Mouse (Mus musculus): ENCODE measurements around the gene Cdc40. TPM values are rescaled to one million over a fixed set of nuclear protein-coding genes. Genes with fewer than 3 reads are reported as not detected.

Cdc40 gene
- polyA plus RNA-seq, 1 experiment: 20.6 TPM

GRCm38 (mm10) chr10:40883644-40884278 lies 650 bp upstream of the Cdc40 start:
- Histone ChIP-seq H3K4me3 (replicated peaks; ENCODE audit: insufficient read depth, low read depth, low read length) (peak overlapping the region; percentile 77), H3K27me3 (ENCODE audit: control insufficient read depth, insufficient read depth, low read length) (no peaks in the 10 kb centered on the region), H3K27ac (ENCODE audit: insufficient read depth, low read length) (peak overlapping the region; percentile 98), H3K4me1 (ENCODE audit: control insufficient read depth, insufficient read depth, low read length) (peaks cover 6% of the 10 kb centered on the region; the same call in 1 of the 2 replicates)
- no peak for DNase-seq
- TF ChIP-seq CTCF (IDR thresholded peaks at IDR 0.05; ENCODE audit: borderline replicate concordance, insufficient read depth, low read depth, low read length) (no peak), POLR2A (IDR thresholded peaks at IDR 0.05; ENCODE audit: borderline replicate concordance, insufficient read depth, low read length) (peak; percentile 64)
- WGBS: under 1% methylated on average over 85 of the region's 87 CpGs

GRCm38 (mm10) chr10:40882333-40882732 lies 778 bp downstream of the Cdc40 start:
- Histone ChIP-seq H3K27me3 (ENCODE audit: control insufficient read depth, insufficient read depth, low read length) (no peaks in the 10 kb centered on the region), H3K4me3 (replicated peaks; ENCODE audit: insufficient read depth, low read depth, low read length) (peak overlapping the region; percentile 79), H3K27ac (ENCODE audit: insufficient read depth, low read length) (peak overlapping the region; percentile 27), H3K4me1 (ENCODE audit: control insufficient read depth, insufficient read depth, low read length) (peaks cover 6% of the 10 kb centered on the region; the same call in 1 of the 2 replicates)
- 12% methylated on average over 9 of the region's 9 CpGs for WGBS
- TF ChIP-seq CTCF (IDR thresholded peaks at IDR 0.05; ENCODE audit: borderline replicate concordance, insufficient read depth, low read depth, low read length) (no peak), POLR2A (IDR thresholded peaks at IDR 0.05; ENCODE audit: borderline replicate concordance, insufficient read depth, low read length) (no peak)
- DNase-seq: no peak

GRCm38 (mm10) chr10:40881236-40881635 lies 1.9 kb downstream of the Cdc40 start:
- no peak for DNase-seq
- peaks cover 6% of the 10 kb centered on the region; the same call in 1 of the 2 replicates for H3K4me1 ChIP-seq (ENCODE audit: control insufficient read depth, insufficient read depth, low read length)
- H3K27me3 ChIP-seq (ENCODE audit: control insufficient read depth, insufficient read depth, low read length): no peaks in the 10 kb centered on the region
- H3K27ac ChIP-seq (ENCODE audit: insufficient read depth, low read length): no peak overlapping the region
- H3K4me3 ChIP-seq (replicated peaks; ENCODE audit: insufficient read depth, low read depth, low read length): peak overlapping the region; percentile 5
- TF ChIP-seq CTCF (IDR thresholded peaks at IDR 0.05; ENCODE audit: borderline replicate concordance, insufficient read depth, low read depth, low read length) (no peak), POLR2A (IDR thresholded peaks at IDR 0.05; ENCODE audit: borderline replicate concordance, insufficient read depth, low read length) (no peak)
- WGBS: 47% methylated on average over 3 of the region's 3 CpGs

- H3K4me3 ChIP-seq (replicated peaks; ENCODE audit: insufficient read depth, low read depth, low read length): no peak overlapping the region
- WGBS: 86% methylated on average over 9 of the region's 9 CpGs
- no peak for DNase-seq
- H3K27ac ChIP-seq (ENCODE audit: insufficient read depth, low read length): no peak overlapping the region
- H3K4me1 ChIP-seq (ENCODE audit: control insufficient read depth, insufficient read depth, low read length): peaks cover 6% of the 10 kb centered on the region
- H3K27me3 ChIP-seq (ENCODE audit: control insufficient read depth, insufficient read depth, low read length): no peaks in the 10 kb centered on the region
- TF ChIP-seq POLR2A (IDR thresholded peaks at IDR 0.05; ENCODE audit: borderline replicate concordance, insufficient read depth, low read length) (no peak), CTCF (IDR thresholded peaks at IDR 0.05; ENCODE audit: borderline replicate concordance, insufficient read depth, low read depth, low read length) (no peak)
These were observed 3.1 kb downstream of the Cdc40 start for GRCm38 (mm10) chr10:40879969-40880368.

GRCm38 (mm10) chr10:40878246-40878645 lies 4.9 kb downstream of the Cdc40 start:
- TF ChIP-seq CTCF (IDR thresholded peaks at IDR 0.05; ENCODE audit: borderline replicate concordance, insufficient read depth, low read depth, low read length): no peak
- TF ChIP-seq POLR2A (IDR thresholded peaks at IDR 0.05; ENCODE audit: borderline replicate concordance, insufficient read depth, low read length): no peak
- 92% methylated on average over 3 of the region's 3 CpGs for WGBS
- no peaks in the 10 kb centered on the region for H3K27me3 ChIP-seq (ENCODE audit: control insufficient read depth, insufficient read depth, low read length)
- H3K4me3 ChIP-seq (replicated peaks; ENCODE audit: insufficient read depth, low read depth, low read length): no peak overlapping the region
- no peak for DNase-seq
- no peak overlapping the region for H3K27ac ChIP-seq (ENCODE audit: insufficient read depth, low read length)
- H3K4me1 ChIP-seq (ENCODE audit: control insufficient read depth, insufficient read depth, low read length): peaks cover 12% of the 10 kb centered on the region

- Histone ChIP-seq H3K4me3 (replicated peaks; ENCODE audit: insufficient read depth, low read depth, low read length) (no peak overlapping the region), H3K27ac (ENCODE audit: insufficient read depth, low read length) (peak overlapping the region; percentile 97), H3K27me3 (ENCODE audit: control insufficient read depth, insufficient read depth, low read length) (no peaks in the 10 kb centered on the region), H3K4me1 (ENCODE audit: control insufficient read depth, insufficient read depth, low read length) (peaks cover 20% of the 10 kb centered on the region)
- 9% methylated on average over 2 of the region's 2 CpGs for WGBS
- TF ChIP-seq POLR2A (IDR thresholded peaks at IDR 0.05; ENCODE audit: borderline replicate concordance, insufficient read depth, low read length): no peak
- no peak for TF ChIP-seq CTCF (IDR thresholded peaks at IDR 0.05; ENCODE audit: borderline replicate concordance, insufficient read depth, low read depth, low read length)
- peak; percentile 68 to 88 for DNase-seq
These were observed 11.1 kb downstream of the Cdc40 start for GRCm38 (mm10) chr10:40872052-40872451.

- Histone ChIP-seq H3K4me1 (ENCODE audit: control insufficient read depth, insufficient read depth, low read length) (peaks cover 20% of the 10 kb centered on the region), H3K4me3 (replicated peaks; ENCODE audit: insufficient read depth, low read depth, low read length) (no peak overlapping the region), H3K27me3 (ENCODE audit: control insufficient read depth, insufficient read depth, low read length) (no peaks in the 10 kb centered on the region), H3K27ac (ENCODE audit: insufficient read depth, low read length) (no peak overlapping the region)
- WGBS: 89% methylated on average over 2 of the region's 2 CpGs
- TF ChIP-seq CTCF (IDR thresholded peaks at IDR 0.05; ENCODE audit: borderline replicate concordance, insufficient read depth, low read depth, low read length) (no peak), POLR2A (IDR thresholded peaks at IDR 0.05; ENCODE audit: borderline replicate concordance, insufficient read depth, low read length) (no peak)
- DNase-seq: no peak
These were observed 11.8 kb downstream of the Cdc40 start for GRCm38 (mm10) chr10:40871301-40871700.

- H3K27me3 ChIP-seq (ENCODE audit: control insufficient read depth, insufficient read depth, low read length): no peaks in the 10 kb centered on the region
- 11% methylated on average over 2 of the region's 2 CpGs for WGBS
- H3K4me3 ChIP-seq (replicated peaks; ENCODE audit: insufficient read depth, low read depth, low read length): no peak overlapping the region
- TF ChIP-seq CTCF (IDR thresholded peaks at IDR 0.05; ENCODE audit: borderline replicate concordance, insufficient read depth, low read depth, low read length): no peak
- TF ChIP-seq POLR2A (IDR thresholded peaks at IDR 0.05; ENCODE audit: borderline replicate concordance, insufficient read depth, low read length): no peak
- peak; percentile 51 to 64 for DNase-seq
- H3K27ac ChIP-seq (ENCODE audit: insufficient read depth, low read length): no peak overlapping the region; the same call in 1 of the 2 replicates
- H3K4me1 ChIP-seq (ENCODE audit: control insufficient read depth, insufficient read depth, low read length): peaks cover 15% of the 10 kb centered on the region
These were observed 15.0 kb downstream of the Cdc40 start for GRCm38 (mm10) chr10:40868081-40868480.

Measured in cerebellum, adult 2 months (tissue).